Mouse (Mus musculus) forebrain, embryonic 11.5 days (tissue): Measurements from ENCODE around the gene Rbl1. TPM values are rescaled to one million over a fixed set of nuclear protein-coding genes. Genes with fewer than 3 reads are reported as not detected.

Experiments used
- ATAC-seq: fragments of 200-750 bp; cut with Nextera tagmentation; replicated peaks from 2 replicates; pipeline ENCODE4 v1.8.0; 2017; ENCODE audit warnings: moderate TSS enrichment; ENCODE audit not compliant: low FRiP score
- DNase-seq: peaks from one replicate; pipeline ENCODE4 v3.0.0-alpha.2; 2017; ENCODE audit warnings: low spot score
- H3K27ac ChIP-seq: fragments of 300-500 bp; sonication (generic); 2 replicates; pipeline ENCODE4 v1.5.1; 2014; ENCODE audit warnings: low read depth, low read length
- H3K27me3 ChIP-seq: fragments of 300-500 bp; sonication (generic); 2 replicates; pipeline ENCODE4 v1.6.1; 2014; ENCODE audit warnings: mild to moderate bottlenecking, low read length, mixed read lengths; ENCODE audit not compliant: control insufficient read depth, insufficient read depth
- H3K36me3 ChIP-seq: fragments of 300-500 bp; sonication (generic); 2 replicates; pipeline ENCODE4 v1.6.1; 2014; ENCODE audit warnings: mild to moderate bottlenecking, low read length, moderate library complexity, mixed read lengths; ENCODE audit not compliant: control insufficient read depth, insufficient read depth
- H3K4me1 ChIP-seq: fragments of 300-500 bp; sonication (generic); replicated peaks from 2 replicates; pipeline ENCODE4 v1.6.1; 2014; ENCODE audit warnings: low read length, mixed read lengths; ENCODE audit not compliant: control insufficient read depth, insufficient read depth
- H3K4me2 ChIP-seq: fragments of 300-500 bp; sonication (generic); 2 replicates; pipeline ENCODE4 v1.6.1; 2014; ENCODE audit warnings: low read depth, mild to moderate bottlenecking, low read length, moderate library complexity, mixed read lengths; ENCODE audit not compliant: severe bottlenecking
- H3K4me3 ChIP-seq: fragments of 300-500 bp; sonication (generic); 2 replicates; pipeline ENCODE4 v1.5.1; 2014; ENCODE audit warnings: low read depth, low read length
- H3K9ac ChIP-seq: fragments of 300-500 bp; sonication (generic); 2 replicates; pipeline ENCODE4 v1.6.1; 2014; ENCODE audit warnings: low read length
- H3K9me3 ChIP-seq: fragments of 300-500 bp; sonication (generic); 2 replicates; pipeline ENCODE4 v1.6.1; 2016; ENCODE audit warnings: low read length, mixed read lengths; ENCODE audit not compliant: control insufficient read depth
- WGBS: fragments of 180-500 bp; shearing (Covaris S2); extraction: QIAGEN DNeasy Blood & Tissue Kit; methylation state at CpG from one replicate; pipeline ENCODE4 v1.1.7; 2014; 5-methylcytosine and 5-hydroxymethylcytosine counted together
- polyA plus RNA-seq: library from polyadenylated mRNA; unstranded; fragments of >200 nt; fragmentation: Nextera tagmentation; extraction: Ambion mirVana; gene quantifications from 2 replicates; pipeline ENCODE4 v1.2.1, GENCODE M21; 2014

Rbl1 gene
- polyA plus RNA-seq, 1 experiment from 2014 or later = 43.2 TPM

DNA sequence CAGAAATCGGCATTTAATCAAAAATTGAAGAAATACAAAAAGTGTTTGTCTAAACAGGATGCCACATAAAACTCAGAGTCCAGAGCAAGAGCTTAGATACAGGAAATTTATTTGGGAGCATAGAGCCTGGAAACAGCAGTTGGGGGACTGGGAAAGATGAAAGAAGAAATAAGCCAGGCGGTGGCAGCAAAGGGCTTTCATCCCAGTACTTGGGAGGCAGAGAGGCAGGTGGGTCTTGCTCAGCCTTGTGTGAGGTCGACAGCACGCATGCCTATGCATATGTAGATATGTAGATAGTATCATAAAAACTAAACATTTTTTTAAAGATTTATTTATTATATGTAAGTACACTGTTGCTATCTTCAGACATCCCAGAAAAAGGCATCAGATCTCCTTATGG is 76.3 kb downstream of the Rbl1 start:
- DNase-seq (no peak), ATAC-seq (no peak)
- Histone ChIP-seq H3K4me3 (no peak overlapping the region), H3K9me3 (no peaks in the 10 kb centered on the region), H3K9ac (no peak overlapping the region), H3K4me2 (no peak overlapping the region), H3K36me3 (no peaks in the 10 kb centered on the region), H3K4me1 (no peaks in the 10 kb centered on the region), H3K27me3 (no peaks in the 10 kb centered on the region), H3K27ac (no peak overlapping the region)
- WGBS = 71% methylated on average over 4 of the region's 4 CpGs

DNA sequence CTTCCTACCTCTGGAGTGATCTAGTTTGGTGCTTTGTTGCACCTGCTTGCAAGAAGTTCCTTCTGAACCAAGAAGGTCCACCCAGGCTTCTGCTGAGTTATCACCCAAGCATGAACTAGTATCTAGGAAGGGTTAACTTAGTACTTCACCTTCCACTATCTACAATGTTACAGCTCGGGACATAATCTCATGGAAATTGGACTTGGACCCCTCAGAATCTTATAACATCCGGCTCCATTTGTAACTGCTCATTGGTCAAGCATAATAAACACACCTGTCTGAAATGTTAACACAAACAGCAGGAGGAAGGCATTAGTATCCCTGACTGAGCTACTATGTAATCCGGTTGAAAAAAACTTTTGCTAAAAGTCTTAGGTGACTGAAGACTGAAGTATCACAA is 77.0 kb downstream of the Rbl1 start:
- DNase-seq (no peak), ATAC-seq (no peak)
- Histone ChIP-seq H3K27ac (no peak overlapping the region), H3K4me2 (no peak overlapping the region), H3K4me3 (no peak overlapping the region), H3K27me3 (no peaks in the 10 kb centered on the region), H3K9me3 (no peaks in the 10 kb centered on the region), H3K9ac (no peak overlapping the region), H3K36me3 (no peaks in the 10 kb centered on the region), H3K4me1 (no peaks in the 10 kb centered on the region)
- 88% methylated on average over 3 of the region's 3 CpGs for whole genome bisulfite sequencing

DNA sequence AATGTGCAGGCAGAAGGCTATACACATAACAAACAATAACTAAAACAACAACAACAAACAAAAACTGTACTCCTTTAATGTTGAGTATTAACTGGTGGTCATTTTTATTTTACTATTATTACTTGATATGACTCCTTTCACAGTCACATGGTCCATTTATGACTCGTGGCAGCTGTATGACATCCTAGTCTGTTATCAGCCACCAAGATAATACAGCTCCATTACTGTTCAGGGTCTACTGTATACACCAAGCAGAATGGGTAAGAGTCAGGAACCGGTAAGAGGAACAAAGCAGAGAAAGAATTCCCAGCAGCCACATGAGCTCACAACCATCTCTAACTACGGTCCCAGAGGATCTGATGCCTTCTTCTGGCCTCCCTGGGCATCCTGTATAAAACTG is 79.1 kb downstream of the Rbl1 start:
- H3K4me2 ChIP-seq = no peak overlapping the region
- no peaks in the 10 kb centered on the region for H3K4me1 ChIP-seq
- DNase-seq (no peak), ATAC-seq (no peak)
- no peak overlapping the region for H3K27ac ChIP-seq
- WGBS = 90% methylated on average over 3 of the region's 3 CpGs
- H3K4me3 ChIP-seq = no peak overlapping the region
- no peaks in the 10 kb centered on the region for H3K9me3 ChIP-seq
- no peak overlapping the region for H3K9ac ChIP-seq
- H3K27me3 ChIP-seq = no peaks in the 10 kb centered on the region
- H3K36me3 ChIP-seq = no peaks in the 10 kb centered on the region

DNA sequence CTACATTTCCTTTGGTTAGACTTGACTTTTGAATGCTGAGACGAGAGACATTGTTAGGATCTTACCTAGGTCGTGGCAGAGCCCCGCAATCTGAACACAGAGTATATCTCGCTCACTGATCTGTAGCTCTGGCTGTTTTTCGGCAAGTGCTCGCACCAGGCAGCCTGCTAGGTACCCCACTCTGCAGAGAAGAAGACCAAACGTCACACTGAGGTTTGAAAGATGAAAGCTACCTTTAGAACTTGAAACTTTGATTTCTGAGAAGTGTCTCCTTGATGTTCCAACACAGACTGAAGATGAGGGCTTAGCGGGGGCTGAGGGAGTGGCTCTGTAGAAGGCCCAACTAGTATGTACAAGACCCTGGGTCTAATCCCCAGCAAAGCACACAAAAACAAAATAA is 82.6 kb downstream of the Rbl1 start:
- Histone ChIP-seq H3K4me1 (no peaks in the 10 kb centered on the region), H3K4me2 (no peak overlapping the region), H3K36me3 (no peaks in the 10 kb centered on the region), H3K9me3 (no peaks in the 10 kb centered on the region), H3K4me3 (no peak overlapping the region), H3K9ac (no peak overlapping the region), H3K27me3 (no peaks in the 10 kb centered on the region), H3K27ac (no peak overlapping the region)
- ATAC-seq (no peak), DNase-seq (no peak)
- 92% methylated on average over 8 of the region's 8 CpGs for WGBS

DNA sequence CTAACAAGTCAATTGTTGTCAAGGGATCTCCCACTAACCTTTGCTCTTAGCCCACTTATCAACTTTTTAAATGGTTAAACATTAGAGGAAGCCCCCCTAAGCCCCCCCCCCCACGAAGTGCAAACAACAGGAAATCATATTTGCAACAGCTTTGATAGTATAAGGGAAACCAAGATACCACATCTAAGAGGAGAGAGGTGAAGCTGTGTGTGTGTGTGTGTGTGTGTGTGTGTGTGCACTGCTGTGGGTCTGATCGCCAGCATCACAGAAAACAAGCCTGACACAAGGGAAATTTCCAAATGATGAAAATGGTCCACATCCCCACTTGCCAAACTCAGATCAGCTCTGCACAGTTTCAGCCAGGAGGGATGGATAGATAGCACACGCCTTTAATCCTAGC is 85.3 kb downstream of the Rbl1 start:
- 85% methylated on average over 3 of the region's 3 CpGs for WGBS
- H3K4me2 ChIP-seq = no peak overlapping the region
- H3K9me3 ChIP-seq = no peaks in the 10 kb centered on the region
- ATAC-seq (no peak), DNase-seq (no peak)
- H3K4me3 ChIP-seq = no peak overlapping the region
- no peak overlapping the region for H3K27ac ChIP-seq
- peaks cover under 1% of the 10 kb centered on the region; the same call in 1 of the 2 replicates for H3K36me3 ChIP-seq
- no peak overlapping the region for H3K9ac ChIP-seq
- H3K4me1 ChIP-seq = no peaks in the 10 kb centered on the region
- no peaks in the 10 kb centered on the region for H3K27me3 ChIP-seq

DNA sequence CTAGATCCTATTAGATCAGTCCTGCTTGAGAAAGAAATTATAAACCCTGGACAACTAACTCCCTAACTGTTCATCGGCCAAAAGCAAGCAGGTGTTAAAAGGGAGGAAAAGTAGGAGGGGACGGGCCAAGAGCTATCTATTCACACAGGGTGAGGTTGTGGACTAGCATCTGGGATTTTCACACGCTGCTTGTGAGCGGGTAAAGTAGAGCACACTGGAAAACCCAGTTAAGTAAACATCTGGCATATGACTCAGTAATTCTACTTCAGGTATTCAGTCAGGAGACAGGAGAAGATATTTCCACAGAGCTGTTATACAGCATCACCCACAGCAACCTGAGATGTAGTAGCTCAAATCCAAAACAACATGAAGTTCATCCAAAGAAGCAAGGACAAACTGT is 85.8 kb downstream of the Rbl1 start:
- H3K4me1 ChIP-seq = no peaks in the 10 kb centered on the region
- no peak for DNase-seq

DNA sequence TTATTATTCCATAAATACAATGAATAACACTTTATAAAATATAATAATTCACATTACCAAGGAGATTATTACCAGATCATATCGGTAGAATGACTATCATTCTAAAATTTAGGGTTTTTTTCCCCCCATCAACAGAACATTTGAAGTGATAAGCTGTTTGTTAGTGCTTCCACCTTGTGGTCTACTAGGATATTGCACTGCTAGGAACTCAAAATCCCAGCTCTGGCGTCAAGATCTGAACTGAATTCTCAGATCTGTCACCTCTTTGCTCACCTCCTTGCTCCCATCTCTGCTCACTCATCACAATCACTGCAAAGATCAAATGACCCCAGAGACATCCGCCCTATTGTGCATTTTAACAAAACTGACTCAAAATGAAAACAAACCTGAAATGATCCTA is 87.4 kb downstream of the Rbl1 start:
- DNase-seq (no peak), ATAC-seq (no peak)
- peaks cover 3% of the 10 kb centered on the region; the same call in 1 of the 2 replicates for H3K36me3 ChIP-seq
- 29% methylated on average over 3 of the region's 3 CpGs for WGBS
- no peaks in the 10 kb centered on the region for H3K9me3 ChIP-seq
- H3K9ac ChIP-seq = no peak overlapping the region
- H3K27me3 ChIP-seq = no peaks in the 10 kb centered on the region
- H3K27ac ChIP-seq = no peak overlapping the region
- no peak overlapping the region for H3K4me3 ChIP-seq
- no peak overlapping the region for H3K4me2 ChIP-seq
- no peaks in the 10 kb centered on the region for H3K4me1 ChIP-seq

More for the DNA sequence above, 85.8 kb downstream of the Rbl1 start:
- Histone ChIP-seq H3K9ac (no peak overlapping the region), H3K27ac (no peak overlapping the region), H3K4me2 (no peak overlapping the region), H3K36me3 (peaks cover 3% of the 10 kb centered on the region; the same call in 1 of the 2 replicates), H3K27me3 (no peaks in the 10 kb centered on the region), H3K9me3 (no peaks in the 10 kb centered on the region), H3K4me3 (no peak overlapping the region)
- ATAC-seq = no peak
- WGBS = 89% methylated on average over 4 of the region's 4 CpGs

DNA sequence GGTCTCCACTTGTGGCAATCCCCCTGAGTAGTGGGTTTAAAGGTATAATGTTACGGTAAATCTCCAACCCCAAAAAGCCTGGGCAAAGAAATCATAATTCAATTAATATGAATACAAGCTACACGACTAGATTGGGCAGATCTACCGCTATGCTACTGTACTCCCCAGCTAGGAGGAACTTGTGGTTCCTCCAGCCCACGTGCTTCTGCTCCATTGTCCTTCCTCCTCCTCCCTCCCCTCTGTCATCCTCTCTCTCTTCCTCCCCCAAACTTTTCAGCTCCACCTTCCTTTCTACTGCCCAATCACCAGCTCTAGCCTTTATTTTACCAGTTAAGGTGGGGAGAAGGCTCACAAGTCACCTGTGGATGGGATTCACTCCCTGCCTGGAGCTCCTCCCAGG is 96.1 kb downstream of the Rbl1 start:
- Histone ChIP-seq H3K9ac (no peak overlapping the region), H3K4me2 (no peak overlapping the region), H3K4me1 (no peaks in the 10 kb centered on the region), H3K36me3 (no peaks in the 10 kb centered on the region; the same call in 1 of the 2 replicates), H3K4me3 (no peak overlapping the region), H3K9me3 (no peaks in the 10 kb centered on the region), H3K27ac (no peak overlapping the region), H3K27me3 (no peaks in the 10 kb centered on the region)
- ATAC-seq (no peak), DNase-seq (no peak)
- 90% methylated on average over 4 of the region's 4 CpGs for WGBS

DNA sequence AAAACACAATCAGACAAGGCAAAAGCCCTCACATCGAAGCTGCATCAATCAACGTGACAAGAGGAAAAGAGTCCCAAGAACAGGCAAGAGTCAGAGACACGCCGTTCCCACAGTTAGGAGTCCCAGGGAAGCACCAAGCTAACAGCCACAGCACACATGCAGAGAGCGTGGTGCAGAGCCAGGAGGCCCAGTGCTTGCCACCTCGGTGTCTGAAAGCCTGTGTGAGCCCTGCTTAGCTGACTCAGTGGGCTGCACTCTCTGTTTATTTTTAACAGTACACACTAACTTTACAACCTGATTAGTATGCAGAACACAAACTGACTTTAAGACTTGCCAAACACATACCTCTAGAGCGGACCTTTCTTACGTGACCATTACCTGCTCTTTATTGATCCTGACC is 99.9 kb downstream of the Rbl1 start:
- H3K9ac ChIP-seq = no peak overlapping the region
- no peak overlapping the region for H3K4me2 ChIP-seq
- H3K27ac ChIP-seq = no peak overlapping the region
- no peak overlapping the region for H3K4me3 ChIP-seq
- 86% methylated on average over 8 of the region's 8 CpGs for WGBS
- no peaks in the 10 kb centered on the region for H3K9me3 ChIP-seq
- H3K27me3 ChIP-seq = no peaks in the 10 kb centered on the region
- ATAC-seq = no peak
- no peak for DNase-seq
- H3K36me3 ChIP-seq = no peaks in the 10 kb centered on the region; the same call in 1 of the 2 replicates
- H3K4me1 ChIP-seq = no peaks in the 10 kb centered on the region
